Mouse (Mus musculus): ENCODE measurements at regions not wholly inside any gene's neighbourhood (a gene's known extent, or its start where the extent isn't known, plus 50 kb on each side); places are given as distances from the start of the nearest gene placed in this dataset.
A peak's percentile ranks its signal among the peaks of the same experiment; 100 is the strongest.

GRCm38 (mm10) chr11:50547776-50548175 is 54.1 kb upstream of the Adamts2 start:
- H3K36me3 ChIP-seq (ENCODE audit: control insufficient read depth, insufficient read depth, low read length): no peaks in the 10 kb centered on the region
- no peak for ATAC-seq
- no peak overlapping the region for H3K9ac ChIP-seq (ENCODE audit: low read length)
- no peak overlapping the region for H3K4me3 ChIP-seq (ENCODE audit: low read depth, low read length)
- H3K4me2 ChIP-seq (ENCODE audit: low read length): no peak overlapping the region
- H3K4me1 ChIP-seq (ENCODE audit: control insufficient read depth, insufficient read depth, low read length): no peaks in the 10 kb centered on the region
- H3K27ac ChIP-seq (ENCODE audit: low read depth, low read length): no peak overlapping the region
- peak; percentile 14 for DNase-seq (ENCODE audit: low spot score)
- H3K9me3 ChIP-seq (replicated peaks; ENCODE audit: control insufficient read depth, low read length): no peaks in the 10 kb centered on the region
- H3K27me3 ChIP-seq (replicated peaks; ENCODE audit: control insufficient read depth, insufficient read depth, low read length): no peaks in the 10 kb centered on the region
- 35% methylated on average over 2 of the region's 2 CpGs for WGBS

DNA sequence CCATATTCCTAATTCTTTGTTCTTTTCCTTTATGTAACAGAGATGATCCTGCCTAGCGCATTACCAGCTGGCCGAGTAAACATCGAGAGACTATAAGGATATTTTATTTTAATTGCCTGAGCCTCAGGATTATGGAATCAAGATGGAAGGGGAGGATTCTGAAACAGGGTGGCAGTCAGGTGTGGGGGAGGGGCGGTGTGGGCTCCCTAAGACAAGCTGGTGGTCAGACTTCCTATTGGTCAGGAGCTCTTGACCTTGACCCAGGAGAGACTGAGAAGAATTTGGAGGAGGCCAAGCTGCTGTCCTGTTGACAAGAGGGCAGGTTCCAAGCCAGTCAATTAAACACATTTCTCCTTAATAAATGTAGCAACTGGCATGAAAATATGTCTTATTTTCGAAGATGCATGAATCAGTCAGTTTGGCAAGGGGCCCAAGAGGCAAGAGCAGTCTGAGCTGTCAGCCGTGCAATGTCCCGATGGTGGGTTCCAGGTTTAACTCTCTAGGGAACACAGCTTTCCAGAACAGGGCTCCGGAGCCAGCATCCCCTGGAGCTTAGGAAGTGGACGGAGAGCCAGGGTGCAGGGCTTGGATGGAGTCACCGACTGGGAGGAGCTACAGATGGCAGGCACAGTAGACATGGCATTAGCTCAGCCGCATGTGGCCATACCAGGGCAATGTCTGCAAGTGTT is 55.3 kb upstream of the Adamts2 start:
- ATAC-seq: no peak; the same call in 1 of the 2 replicates
- H3K4me1 ChIP-seq (ENCODE audit: control insufficient read depth, insufficient read depth, low read length): no peaks in the 10 kb centered on the region
- no peak overlapping the region for H3K4me2 ChIP-seq (ENCODE audit: low read length)
- no peaks in the 10 kb centered on the region for H3K27me3 ChIP-seq (replicated peaks; ENCODE audit: control insufficient read depth, insufficient read depth, low read length)
- peak overlapping the region; percentile 28; the same call in 1 of the 2 replicates for H3K27ac ChIP-seq (ENCODE audit: low read depth, low read length)
- peak; percentile 70 for DNase-seq (ENCODE audit: low spot score)
- WGBS: 80% methylated on average over 11 of the region's 11 CpGs
- H3K9ac ChIP-seq (ENCODE audit: low read length): no peak overlapping the region
- no peaks in the 10 kb centered on the region for H3K9me3 ChIP-seq (replicated peaks; ENCODE audit: control insufficient read depth, low read length)
- H3K4me3 ChIP-seq (ENCODE audit: low read depth, low read length): no peak overlapping the region
- no peaks in the 10 kb centered on the region for H3K36me3 ChIP-seq (ENCODE audit: control insufficient read depth, insufficient read depth, low read length)

DNA sequence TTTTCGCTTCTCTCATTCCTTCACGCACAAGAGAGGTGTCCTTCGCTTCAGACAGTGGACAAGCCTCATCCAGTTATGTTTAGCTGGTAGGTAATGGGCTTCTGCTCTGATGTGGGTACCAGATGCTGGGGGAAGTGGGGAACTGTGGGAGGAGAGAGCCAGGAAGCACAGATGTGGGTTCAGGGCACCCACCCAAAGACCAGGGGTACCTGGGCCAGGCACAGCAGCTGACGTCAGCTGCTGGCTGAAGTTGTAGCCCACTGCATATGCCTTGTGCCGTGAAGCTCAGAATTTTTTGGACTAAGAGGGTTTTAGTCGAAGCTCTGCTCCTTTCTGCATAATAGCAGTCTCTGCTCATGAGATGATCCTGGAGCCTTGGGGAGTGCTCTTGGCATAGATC is 56.5 kb upstream of the Adamts2 start:
- H3K27me3 ChIP-seq (replicated peaks; ENCODE audit: control insufficient read depth, insufficient read depth, low read length): no peaks in the 10 kb centered on the region
- ATAC-seq (no peak), DNase-seq (ENCODE audit: low spot score) (no peak)
- H3K4me2 ChIP-seq (ENCODE audit: low read length): no peak overlapping the region
- no peak overlapping the region for H3K4me3 ChIP-seq (ENCODE audit: low read depth, low read length)
- H3K9me3 ChIP-seq (replicated peaks; ENCODE audit: control insufficient read depth, low read length): no peaks in the 10 kb centered on the region
- H3K4me1 ChIP-seq (ENCODE audit: control insufficient read depth, insufficient read depth, low read length): no peaks in the 10 kb centered on the region
- H3K9ac ChIP-seq (ENCODE audit: low read length): no peak overlapping the region
- WGBS: 86% methylated on average over 6 of the region's 6 CpGs
- H3K27ac ChIP-seq (ENCODE audit: low read depth, low read length): no peak overlapping the region
- no peaks in the 10 kb centered on the region for H3K36me3 ChIP-seq (ENCODE audit: control insufficient read depth, insufficient read depth, low read length)

DNA sequence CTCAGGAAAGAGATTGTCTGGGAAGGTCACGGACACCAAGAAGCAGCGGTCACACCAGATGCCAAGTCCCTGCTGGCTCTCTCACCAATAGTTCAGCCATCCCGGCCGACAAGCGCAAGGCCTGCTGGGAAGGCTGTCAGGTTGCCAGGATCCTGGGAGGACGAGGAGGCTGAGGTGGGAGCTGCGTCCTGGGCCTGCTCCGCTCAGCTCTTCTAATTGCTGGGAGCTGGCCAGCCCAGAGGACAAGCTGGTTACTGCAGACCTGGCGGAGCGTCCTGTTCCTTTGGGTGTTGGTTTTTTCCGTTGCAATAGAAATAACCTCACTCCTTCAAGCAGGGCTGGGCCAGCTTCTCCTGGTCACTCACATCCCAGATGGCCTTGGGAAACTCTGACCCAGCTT is 61.7 kb upstream of the Adamts2 start:
- no peaks in the 10 kb centered on the region for H3K27me3 ChIP-seq (replicated peaks; ENCODE audit: control insufficient read depth, insufficient read depth, low read length)
- peak; percentile 28 for DNase-seq (ENCODE audit: low spot score)
- H3K4me3 ChIP-seq (ENCODE audit: low read depth, low read length): no peak overlapping the region
- no peak overlapping the region for H3K27ac ChIP-seq (ENCODE audit: low read depth, low read length)
- H3K4me1 ChIP-seq (ENCODE audit: control insufficient read depth, insufficient read depth, low read length): no peaks in the 10 kb centered on the region
- no peak overlapping the region for H3K4me2 ChIP-seq (ENCODE audit: low read length)
- H3K9ac ChIP-seq (ENCODE audit: low read length): no peak overlapping the region
- ATAC-seq: no peak
- WGBS: 68% methylated on average over 11 of the region's 11 CpGs
- no peaks in the 10 kb centered on the region for H3K9me3 ChIP-seq (replicated peaks; ENCODE audit: control insufficient read depth, low read length)
- H3K36me3 ChIP-seq (ENCODE audit: control insufficient read depth, insufficient read depth, low read length): no peaks in the 10 kb centered on the region

GRCm38 (mm10) chr11:50534266-50534665 is 67.6 kb upstream of the Adamts2 start:
- no peaks in the 10 kb centered on the region for H3K4me1 ChIP-seq (ENCODE audit: control insufficient read depth, insufficient read depth, low read length)
- H3K27me3 ChIP-seq (replicated peaks; ENCODE audit: control insufficient read depth, insufficient read depth, low read length): no peaks in the 10 kb centered on the region
- no peaks in the 10 kb centered on the region for H3K36me3 ChIP-seq (ENCODE audit: control insufficient read depth, insufficient read depth, low read length)
- no peak overlapping the region for H3K27ac ChIP-seq (ENCODE audit: low read depth, low read length)
- no peak for DNase-seq (ENCODE audit: low spot score)
- no peak for ATAC-seq
- H3K4me2 ChIP-seq (ENCODE audit: low read length): no peak overlapping the region
- H3K9me3 ChIP-seq (replicated peaks; ENCODE audit: control insufficient read depth, low read length): no peaks in the 10 kb centered on the region
- no peak overlapping the region for H3K9ac ChIP-seq (ENCODE audit: low read length)
- no peak overlapping the region for H3K4me3 ChIP-seq (ENCODE audit: low read depth, low read length)
- WGBS: 53% methylated on average over 2 of the region's 2 CpGs

GRCm38 (mm10) chr11:50527923-50528322 is 74.0 kb upstream of the Adamts2 start:
- DNase-seq (ENCODE audit: low spot score) (no peak), ATAC-seq (no peak)
- Histone ChIP-seq H3K27me3 (replicated peaks; ENCODE audit: control insufficient read depth, insufficient read depth, low read length) (no peaks in the 10 kb centered on the region), H3K27ac (ENCODE audit: low read depth, low read length) (no peak overlapping the region), H3K4me1 (ENCODE audit: control insufficient read depth, insufficient read depth, low read length) (no peaks in the 10 kb centered on the region), H3K4me3 (ENCODE audit: low read depth, low read length) (no peak overlapping the region), H3K9ac (ENCODE audit: low read length) (no peak overlapping the region), H3K4me2 (ENCODE audit: low read length) (no peak overlapping the region), H3K36me3 (ENCODE audit: control insufficient read depth, insufficient read depth, low read length) (no peaks in the 10 kb centered on the region), H3K9me3 (replicated peaks; ENCODE audit: control insufficient read depth, low read length) (no peaks in the 10 kb centered on the region)
- WGBS: 52% methylated on average over 5 of the region's 5 CpGs

GRCm38 (mm10) chr11:50520162-50520561 is 81.7 kb upstream of the Adamts2 start:
- Histone ChIP-seq H3K36me3 (ENCODE audit: control insufficient read depth, insufficient read depth, low read length) (no peaks in the 10 kb centered on the region), H3K9ac (ENCODE audit: low read length) (no peak overlapping the region), H3K27ac (ENCODE audit: low read depth, low read length) (no peak overlapping the region), H3K27me3 (replicated peaks; ENCODE audit: control insufficient read depth, insufficient read depth, low read length) (no peaks in the 10 kb centered on the region), H3K4me2 (ENCODE audit: low read length) (no peak overlapping the region), H3K4me1 (ENCODE audit: control insufficient read depth, insufficient read depth, low read length) (no peaks in the 10 kb centered on the region), H3K4me3 (ENCODE audit: low read depth, low read length) (no peak overlapping the region), H3K9me3 (replicated peaks; ENCODE audit: control insufficient read depth, low read length) (no peaks in the 10 kb centered on the region)
- ATAC-seq: no peak
- DNase-seq (ENCODE audit: low spot score): no peak
- 72% methylated on average over 9 of the region's 9 CpGs for WGBS

- Histone ChIP-seq H3K4me2 (ENCODE audit: low read length) (no peak overlapping the region), H3K4me1 (ENCODE audit: control insufficient read depth, insufficient read depth, low read length) (peaks cover 5% of the 10 kb centered on the region), H3K9ac (ENCODE audit: low read length) (no peak overlapping the region), H3K27me3 (replicated peaks; ENCODE audit: control insufficient read depth, insufficient read depth, low read length) (no peaks in the 10 kb centered on the region), H3K27ac (ENCODE audit: low read depth, low read length) (no peak overlapping the region), H3K4me3 (ENCODE audit: low read depth, low read length) (no peak overlapping the region), H3K9me3 (replicated peaks; ENCODE audit: control insufficient read depth, low read length) (no peaks in the 10 kb centered on the region; the same call in 1 of the 2 replicates), H3K36me3 (ENCODE audit: control insufficient read depth, insufficient read depth, low read length) (no peaks in the 10 kb centered on the region)
- no peak for ATAC-seq
- DNase-seq (ENCODE audit: low spot score): no peak
- WGBS: 81% methylated on average over 5 of the region's 5 CpGs
These were observed 77.0 kb upstream of the Rufy1 start for GRCm38 (mm10) chr11:50507882-50508281.

DNA sequence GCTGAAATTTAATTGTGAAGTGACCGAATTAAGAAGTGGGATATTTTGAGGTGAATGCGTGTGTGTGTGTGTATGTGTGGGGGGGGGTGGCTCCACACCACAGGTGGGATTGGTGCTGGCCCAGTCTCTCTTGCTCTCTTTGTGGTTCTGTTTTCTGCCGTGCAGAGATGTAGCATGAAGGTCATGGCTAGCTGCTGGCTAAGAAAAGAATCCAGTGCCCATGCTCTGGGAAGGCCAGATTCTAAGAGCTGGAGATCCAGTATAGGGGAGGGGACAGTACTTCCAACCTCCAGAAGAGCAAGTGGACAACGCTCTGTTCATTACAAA is 76.5 kb upstream of the Rufy1 start:
- peaks cover 5% of the 10 kb centered on the region for H3K4me1 ChIP-seq (ENCODE audit: control insufficient read depth, insufficient read depth, low read length)
- H3K4me3 ChIP-seq (ENCODE audit: low read depth, low read length): no peak overlapping the region
- 0 out of 2 replicates have a peak overlapping the region, but pooled peaks have one; percentile 33 for H3K27ac ChIP-seq (ENCODE audit: low read depth, low read length)
- no peaks in the 10 kb centered on the region for H3K27me3 ChIP-seq (replicated peaks; ENCODE audit: control insufficient read depth, insufficient read depth, low read length)
- H3K9ac ChIP-seq (ENCODE audit: low read length): no peak overlapping the region
- H3K4me2 ChIP-seq (ENCODE audit: low read length): no peak overlapping the region
- DNase-seq (ENCODE audit: low spot score): no peak
- WGBS: 81% methylated on average over 4 of the region's 4 CpGs
- H3K36me3 ChIP-seq (ENCODE audit: control insufficient read depth, insufficient read depth, low read length): no peaks in the 10 kb centered on the region
- H3K9me3 ChIP-seq (replicated peaks; ENCODE audit: control insufficient read depth, low read length): no peaks in the 10 kb centered on the region; the same call in 1 of the 2 replicates
- ATAC-seq: 0 out of 2 replicates have a peak, but pooled peaks have one; percentile 5
